ENCODE assay signal across 8 mouse cellular contexts in the genomic region with DNA sequence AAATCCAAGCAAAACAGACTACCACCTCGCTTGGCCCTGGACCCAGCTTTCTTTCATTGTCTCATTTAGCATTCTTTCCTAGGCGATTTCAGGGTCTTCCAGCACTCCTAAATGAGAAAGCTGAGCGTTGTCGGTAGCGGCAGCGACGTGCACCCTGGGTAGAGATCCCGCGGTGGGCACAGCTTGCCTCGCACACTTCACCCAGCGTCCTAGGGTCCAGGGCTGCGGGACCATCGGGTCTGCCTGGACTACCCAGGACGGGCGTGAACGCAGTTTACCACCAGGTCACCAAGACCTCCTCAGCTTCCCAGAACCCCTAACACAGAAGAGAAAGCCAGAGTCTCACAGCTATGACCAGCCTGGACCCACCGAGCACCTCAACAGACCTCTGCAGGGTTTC. TPM values are rescaled to one million over a fixed set of nuclear protein-coding genes. Genes with fewer than 3 reads are reported as not detected.
DNase-seq lines count a peak whose midpoint lies in the region; ATAC-seq lines count a peak whose summit lies in the region.

No protein-coding gene starts in this region.

- no peak for DNase-seq in limb, embryonic 11.5 days (ENCODE audit: low spot score)
- DNase-seq in adrenal gland, adult (ENCODE audit: inconsistent age in 2 of 2, low spot score in 1 of 2): no peak
- no peak for DNase-seq in lung, postnatal 4 days
- no peak for DNase-seq in kidney, postnatal 14 days

- H3K4me2 ChIP-seq in forebrain, embryonic 12.5 days: peak overlapping the region; percentile 47
- H3K4me2 ChIP-seq in limb, embryonic 11.5 days (ENCODE audit: low read depth, severe bottlenecking): peak overlapping the region; percentile 28
- H3K4me2 ChIP-seq in stomach, embryonic 15.5 days: peak overlapping the region; percentile 19

- H3K36me3 ChIP-seq in megakaryocyte, embryonic 14.5 days (replicated peaks; ENCODE audit: low read length): no peaks in the 10 kb centered on the region
- H3K36me3 ChIP-seq in forebrain, embryonic 12.5 days (replicated peaks): no peaks in the 10 kb centered on the region
- no peaks in the 10 kb centered on the region for H3K36me3 ChIP-seq in limb, embryonic 11.5 days (ENCODE audit: control insufficient read depth, insufficient read depth, low read length)
- H3K36me3 ChIP-seq in stomach, embryonic 15.5 days: no peaks in the 10 kb centered on the region

- under 1% methylated on average over 17 of the region's 17 CpGs for WGBS in forebrain, embryonic 12.5 days
- 2% methylated on average over 17 of the region's 17 CpGs for WGBS in limb, embryonic 11.5 days
- WGBS in stomach, embryonic 15.5 days: 3% methylated on average over 17 of the region's 17 CpGs

- H3K4me1 ChIP-seq in megakaryocyte, embryonic 14.5 days: peaks cover 52% of the 10 kb centered on the region
- peaks cover 50% of the 10 kb centered on the region for H3K4me1 ChIP-seq in forebrain, embryonic 12.5 days
- H3K4me1 ChIP-seq in limb, embryonic 11.5 days (ENCODE audit: control insufficient read depth, insufficient read depth, low read length): peaks cover 34% of the 10 kb centered on the region
- H3K4me1 ChIP-seq in stomach, embryonic 15.5 days: peaks cover 24% of the 10 kb centered on the region

- H3K27ac ChIP-seq in forebrain, embryonic 12.5 days: peak overlapping the region; percentile 77
- no peak overlapping the region for H3K27ac ChIP-seq in limb, embryonic 11.5 days (replicated peaks; ENCODE audit: low read depth, low read length)
- H3K27ac ChIP-seq in stomach, embryonic 15.5 days: no peak overlapping the region

- H3K9me3 ChIP-seq in megakaryocyte, embryonic 14.5 days: no peaks in the 10 kb centered on the region
- no peaks in the 10 kb centered on the region for H3K9me3 ChIP-seq in forebrain, embryonic 12.5 days
- no peaks in the 10 kb centered on the region for H3K9me3 ChIP-seq in limb, embryonic 11.5 days (ENCODE audit: control insufficient read depth, low read length)
- no peaks in the 10 kb centered on the region for H3K9me3 ChIP-seq in stomach, embryonic 15.5 days

- ATAC-seq in megakaryocyte, adult 5-6 weeks (ENCODE audit: poor library complexity, severe bottlenecking): no peak
- ATAC-seq in forebrain, embryonic 12.5 days (ENCODE audit: low FRiP score): 0 out of 2 replicates have a peak, but pooled peaks have one; percentile 28
- no peak for ATAC-seq in limb, embryonic 11.5 days (ENCODE audit: insufficient number of reproducible peaks, low FRiP score, low TSS enrichment, low read depth)
- no peak for ATAC-seq in stomach, embryonic 15.5 days (ENCODE audit: insufficient read depth, low FRiP score, low read depth)

- H3K9ac ChIP-seq in forebrain, embryonic 12.5 days: peak overlapping the region; percentile 33
- no peak overlapping the region for H3K9ac ChIP-seq in limb, embryonic 11.5 days (ENCODE audit: low read length)
- no peak overlapping the region for H3K9ac ChIP-seq in stomach, embryonic 15.5 days

- peak overlapping the region; percentile 91 for H3K4me3 ChIP-seq in megakaryocyte, embryonic 14.5 days (replicated peaks)
- H3K4me3 ChIP-seq in forebrain, embryonic 12.5 days (replicated peaks): peak overlapping the region; percentile 26
- H3K4me3 ChIP-seq in limb, embryonic 11.5 days (ENCODE audit: low read depth, low read length): peak overlapping the region; percentile 14; the same call in 1 of the 2 replicates
- no peak overlapping the region; the same call in 1 of the 2 replicates for H3K4me3 ChIP-seq in stomach, embryonic 15.5 days (replicated peaks)

- H3K27me3 ChIP-seq in megakaryocyte, embryonic 14.5 days (replicated peaks): peaks cover 71% of the 10 kb centered on the region
- peaks cover 64% of the 10 kb centered on the region for H3K27me3 ChIP-seq in forebrain, embryonic 12.5 days
- peaks cover 54% of the 10 kb centered on the region for H3K27me3 ChIP-seq in limb, embryonic 11.5 days (ENCODE audit: control insufficient read depth, insufficient read depth, low read length)
- H3K27me3 ChIP-seq in stomach, embryonic 15.5 days (replicated peaks): peaks cover 64% of the 10 kb centered on the region

RNA-seq across cellular contexts. Expression of gene Sp9, which starts 7.1 kb away (rescaled TPM):
- not detected in 2 replicates for polyA plus RNA-seq in megakaryocyte, embryonic 14.5 days (2012; ENCODE audit: insufficient read depth, low replicate concordance)
- not detected in 2 replicates for total RNA-seq in megakaryocyte, adult 5-6 weeks (2015)
- not detected in 2 replicates for total RNA-seq in megakaryocyte, adult 5-6 weeks (2017)
- 12.9 and 16.1 TPM in 2 replicates for polyA plus RNA-seq in forebrain, embryonic 12.5 days (2016; fragmentation: Nextera tagmentation; extraction: Ambion mirVana)
- polyA plus RNA-seq in limb, embryonic 11.5 days (2014; fragmentation: Nextera tagmentation; extraction: Ambion mirVana): 0.87 and 0.92 TPM in 2 replicates
- 0.03 TPM in 1 of 2 replicates, not detected in the other for polyA plus RNA-seq in stomach, embryonic 15.5 days (2015; fragmentation: Nextera tagmentation; extraction: Ambion mirVana)

RNA-seq across cellular contexts. Expression of gene Scrn3, which starts 33.5 kb away (rescaled TPM):
- 0.10 TPM in 1 of 2 replicates, not detected in the other for polyA plus RNA-seq in megakaryocyte, embryonic 14.5 days (2012; ENCODE audit: insufficient read depth, low replicate concordance)
- total RNA-seq in megakaryocyte, adult 5-6 weeks (2015): 9.0 and 9.5 TPM in 2 replicates
- total RNA-seq in megakaryocyte, adult 5-6 weeks (2017): 8.0 and 15.7 TPM in 2 replicates
- 10.9 and 12.7 TPM in 2 replicates for polyA plus RNA-seq in forebrain, embryonic 12.5 days (2016; fragmentation: Nextera tagmentation; extraction: Ambion mirVana)
- polyA plus RNA-seq in limb, embryonic 11.5 days (2014; fragmentation: Nextera tagmentation; extraction: Ambion mirVana): 17.0 and 17.8 TPM in 2 replicates
- polyA plus RNA-seq in stomach, embryonic 15.5 days (2015; fragmentation: Nextera tagmentation; extraction: Ambion mirVana): 15.0 and 15.3 TPM in 2 replicates

RNA-seq across cellular contexts. Expression of gene Cir1, which starts 33.6 kb away (rescaled TPM):
- 14.8 TPM in 1 of 2 replicates, not detected in the other for polyA plus RNA-seq in megakaryocyte, embryonic 14.5 days (2012; ENCODE audit: insufficient read depth, low replicate concordance)
- 13.6 and 14.0 TPM in 2 replicates for total RNA-seq in megakaryocyte, adult 5-6 weeks (2015)
- total RNA-seq in megakaryocyte, adult 5-6 weeks (2017): 15.2 and 17.2 TPM in 2 replicates
- 24.0 and 26.1 TPM in 2 replicates for polyA plus RNA-seq in forebrain, embryonic 12.5 days (2016; fragmentation: Nextera tagmentation; extraction: Ambion mirVana)
- polyA plus RNA-seq in limb, embryonic 11.5 days (2014; fragmentation: Nextera tagmentation; extraction: Ambion mirVana): 23.9 and 25.7 TPM in 2 replicates
- polyA plus RNA-seq in stomach, embryonic 15.5 days (2015; fragmentation: Nextera tagmentation; extraction: Ambion mirVana): 24.6 and 26.5 TPM in 2 replicates

Comparison
In these comparisons a context has a peak if more than half of its experiments do, and no peak if none do; other contexts are left out.
1. RNA of gene Scrn3, which starts 33.5 kb away (polyA plus RNA-seq): 17.0 to 17.8 TPM in limb, embryonic 11.5 days, 15.0 to 15.3 TPM in stomach, embryonic 15.5 days and 10.9 to 12.7 TPM in forebrain, embryonic 12.5 days; 0.10 TPM in megakaryocyte, embryonic 14.5 days; every median in the first group is over 10 times any median in the second.
2. Peak in every context shown above with its lines, with median percentiles within 50 percentile points of each other: H3K4me2 ChIP-seq.